Mouse (Mus musculus) ES-Bruce4 (cell line): ENCODE results near the gene Col4a2.

Experiments
- CTCF ChIP-seq: IDR thresholded peaks from one replicate; pipeline ENCODE4 v1.8.1; 2011; ENCODE audit warnings: low read depth, low read length
- POLR2A ChIP-seq: IDR thresholded peaks from one replicate; pipeline ENCODE4 v1.8.1; 2011; ENCODE audit warnings: low read length; ENCODE audit not compliant: insufficient read depth

GRCm38 (mm10) chr8:11403813-11404212 lies 91.2 kb downstream of the Col4a2 start:
- TF ChIP-seq CTCF (no peak), POLR2A (no peak)
